Mouse (Mus musculus) adrenal gland, adult 10 weeks (tissue): ENCODE measurements around the gene Diexf. TPM values are rescaled to one million over a fixed set of nuclear protein-coding genes. Genes with fewer than 3 reads are reported as not detected.

Experiments used
- polyA plus RNA-seq: library from polyadenylated mRNA; stranded (reverse); fragments of 350-450 nt; fragmentation: Illumina TruSeq; extraction: RNeasy Lipid Tissue Mini Kit (QIAGEN cat#74804); gene quantifications from one replicate; pipeline ENCODE4 v1.2.3, GENCODE M21; 2014; ENCODE audit warnings: low read depth, low replicate concordance

The Diexf gene
- 17.7 TPM for polyA plus RNA-seq

DNA sequence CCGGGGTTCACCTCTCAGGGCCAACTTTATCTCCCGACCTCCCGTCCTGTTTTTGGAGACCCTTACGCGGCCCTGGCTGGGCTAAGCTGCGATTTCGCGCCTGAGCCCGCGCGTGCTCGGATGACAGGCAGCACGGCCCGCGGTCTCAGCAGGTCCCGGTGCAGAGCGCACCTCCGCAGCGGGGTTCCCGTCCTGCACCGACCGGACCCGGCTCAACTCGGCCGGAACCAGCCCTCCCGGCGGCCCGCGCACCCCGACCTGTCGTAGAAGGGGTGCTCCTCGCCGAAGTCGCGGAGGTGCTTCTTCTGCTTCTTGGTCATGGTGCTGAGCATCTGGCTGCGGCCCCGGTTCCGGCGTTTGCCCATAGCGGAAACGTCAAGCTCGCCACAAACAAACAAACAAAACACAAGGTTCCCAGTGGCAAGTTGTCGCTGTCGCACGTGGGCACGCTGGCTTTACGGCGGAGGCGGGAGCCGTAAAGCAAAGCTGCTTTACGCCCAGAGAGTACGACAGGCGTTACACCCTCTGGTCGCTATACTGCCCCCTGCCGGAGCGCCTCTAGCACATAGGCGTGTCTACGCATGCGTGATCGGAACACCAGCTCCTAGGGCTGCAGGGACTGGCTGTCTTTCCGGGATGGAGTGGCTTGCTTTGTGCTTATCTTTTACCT lies at the start of gene Diexf:
Diexf (minus strand) TSS at position 487 of the 670 bp plus-strand sequence.

GRCm38 (mm10) chr1:193167746-193168145 lies 37.7 kb upstream of the Diexf start, which contains the start of gene A130010J15Rik:
A130010J15Rik (plus strand) TSS chr1:193168046.

DNA sequence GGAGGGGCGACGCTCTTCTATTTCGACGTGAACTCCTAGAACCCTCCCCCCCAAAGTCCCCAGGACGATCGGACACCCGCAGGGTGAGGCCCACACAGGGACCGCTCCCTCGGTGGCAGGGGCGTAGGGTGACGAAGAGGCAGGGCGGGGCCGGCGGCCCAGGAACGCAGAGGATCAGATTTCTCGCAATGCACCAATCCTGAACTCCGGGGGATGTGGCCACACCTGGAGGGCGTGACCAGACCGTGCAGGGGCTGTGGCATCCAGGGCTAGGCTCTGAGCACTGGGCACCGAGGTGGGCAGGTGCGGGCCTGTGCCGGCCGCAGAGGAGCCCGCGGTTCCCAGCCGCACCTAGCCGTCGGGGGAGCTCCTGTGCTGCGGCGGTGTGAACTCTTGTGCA lies 22.8 kb upstream of the Diexf start, which contains the start of gene Irf6:
Irf6 (plus strand) TSS at position 240 of the 400 bp plus-strand sequence.

Other genes starting within 250 kb of the Diexf start
- gene Syt14, start 94.5 kb downstream of the Diexf start, polyA plus RNA-seq = 38.0 TPM
- 0.47 TPM for gene Irf6, start 22.8 kb upstream of the Diexf start, polyA plus RNA-seq
- 6.5 TPM for gene A130010J15Rik, start 37.8 kb upstream of the Diexf start, polyA plus RNA-seq
- 2.2 TPM for gene Traf3ip3, start 71.4 kb upstream of the Diexf start, polyA plus RNA-seq
- gene Lamb3, start 77.4 kb upstream of the Diexf start, polyA plus RNA-seq = not detected
- 106 TPM for gene Hsd11b1, start 133.8 kb upstream of the Diexf start, polyA plus RNA-seq
- gene G0s2, start 142.9 kb upstream of the Diexf start, polyA plus RNA-seq = 0.76 TPM
- gene Camk1g, start 240.0 kb upstream of the Diexf start, polyA plus RNA-seq = not detected